Mouse (Mus musculus) gastrocnemius, postnatal 10 days (tissue): ENCODE results near the gene Il23a. TPM values are rescaled to one million over a fixed set of nuclear protein-coding genes. Genes with fewer than 3 reads are reported as not detected.
"Not testable (repeated sequence)": the region's sequence is repeated elsewhere in the genome, so short reads cannot be mapped to it uniquely, and the experiment has no call there.

Experiments
- DNase-seq: peaks from one replicate; pipeline ENCODE4 v3.0.0; 2021; ENCODE audit warnings: mixed read lengths
- total RNA-seq, 2 experiments: library from RNA; stranded (reverse); gene quantifications; 2 replicates each; pipeline ENCODE4 v1.2.3; 2021

The Il23a gene
- total RNA-seq, 2 experiments from 2014 or later: not detected

DNA sequence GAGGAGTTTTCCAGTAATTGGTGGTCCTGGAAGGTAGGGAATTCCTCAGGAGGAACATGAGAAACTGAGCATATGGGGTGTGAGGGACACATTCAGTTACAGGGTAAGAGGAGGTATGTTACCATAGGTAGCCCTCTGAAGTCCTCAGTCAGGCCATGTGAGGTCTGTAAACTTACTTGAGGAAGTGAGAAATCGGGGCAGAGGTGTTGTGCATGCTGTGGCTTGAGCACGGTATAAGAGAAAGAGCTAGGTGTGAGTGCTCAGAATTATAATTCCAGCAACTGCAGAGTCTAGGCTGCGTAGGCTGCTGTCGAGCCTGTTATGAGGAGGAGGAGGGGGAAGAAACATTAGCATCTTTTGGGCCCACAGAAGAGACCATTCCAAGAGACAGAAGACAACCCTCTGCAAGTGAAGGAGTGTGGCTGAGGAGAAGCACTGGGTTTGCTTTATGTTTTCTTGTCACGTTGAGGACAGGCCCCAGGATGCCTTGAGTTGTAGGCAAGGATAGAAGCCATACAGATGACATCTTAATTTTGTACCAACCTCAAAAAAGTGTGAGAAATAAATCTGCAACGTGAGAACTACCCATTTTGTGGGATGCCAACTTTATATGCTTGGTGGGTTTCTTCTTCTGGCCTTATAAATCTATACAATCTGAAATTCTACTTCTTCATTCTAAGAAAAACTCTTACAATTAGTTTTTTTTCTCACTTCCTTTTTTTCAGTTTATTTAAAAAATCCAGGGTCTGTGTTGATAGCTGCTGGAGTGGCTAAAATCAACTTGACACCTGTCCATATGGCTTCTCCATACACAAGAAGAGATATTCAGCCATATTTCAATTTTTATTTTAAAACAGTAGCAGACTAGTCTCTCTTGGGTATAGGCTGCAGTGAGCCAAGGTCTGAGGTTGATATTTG lies 34.9 kb downstream of the Il23a start:
- DNase-seq: no peak

DNA sequence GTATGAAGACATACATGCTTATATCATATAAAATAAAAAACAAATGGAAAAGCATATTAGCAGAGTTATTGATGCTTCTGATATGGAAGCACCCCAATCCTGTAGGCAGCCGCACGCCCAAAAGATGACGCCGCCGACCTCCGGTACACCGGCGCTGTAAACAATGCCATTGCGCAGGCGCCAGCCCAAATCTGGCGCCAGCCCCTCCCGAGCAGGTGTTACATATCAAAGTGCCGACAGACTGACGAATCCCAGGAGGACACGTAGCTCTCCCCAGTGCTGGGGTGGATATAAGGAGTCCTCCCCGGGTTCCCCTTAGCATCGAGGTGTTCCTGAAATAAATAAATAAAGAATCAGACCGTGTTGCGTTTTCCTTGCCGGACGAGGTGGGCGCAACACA lies 36.3 kb downstream of the Il23a start:
- DNase-seq: no peak

DNA sequence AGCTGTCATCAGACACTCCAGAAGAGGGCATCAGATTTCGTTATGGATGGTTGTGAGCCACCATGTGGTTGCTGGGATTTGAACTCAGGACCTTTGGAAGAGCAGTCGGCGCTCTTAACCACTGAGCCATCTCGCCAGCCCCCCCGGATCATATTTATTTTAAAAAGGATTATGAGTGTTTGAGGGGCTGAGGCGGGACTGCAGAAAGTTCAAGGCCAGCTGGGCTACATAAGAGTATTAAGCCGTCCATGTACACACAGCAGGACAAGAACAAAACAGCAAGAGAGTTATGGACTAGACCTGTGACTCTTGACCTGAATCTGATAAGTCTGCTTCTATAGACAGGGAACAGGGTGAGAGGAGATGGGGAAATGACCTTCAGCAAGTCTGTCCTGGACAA lies 38.2 kb downstream of the Il23a start:
- not testable (repeated sequence) for DNase-seq

DNA sequence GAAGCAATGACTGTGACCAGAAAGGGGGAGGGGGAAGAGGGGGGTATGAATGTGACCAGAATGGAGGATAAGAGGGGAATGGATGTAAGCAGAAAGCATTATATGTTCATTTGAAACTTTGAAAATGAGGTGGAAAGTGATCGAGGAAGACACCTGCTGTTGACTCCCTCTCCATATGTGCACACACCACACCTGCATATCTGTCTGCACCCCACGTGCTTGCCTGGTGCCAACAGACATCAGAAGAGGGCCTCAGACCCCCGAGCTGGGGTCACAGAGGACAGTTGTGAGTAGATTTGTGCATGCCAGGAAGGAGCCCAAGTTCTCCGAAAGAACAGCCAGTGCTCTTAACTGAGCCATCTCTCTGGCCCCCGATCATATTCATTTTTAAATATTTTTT lies 38.6 kb downstream of the Il23a start:
- no peak for DNase-seq

DNA sequence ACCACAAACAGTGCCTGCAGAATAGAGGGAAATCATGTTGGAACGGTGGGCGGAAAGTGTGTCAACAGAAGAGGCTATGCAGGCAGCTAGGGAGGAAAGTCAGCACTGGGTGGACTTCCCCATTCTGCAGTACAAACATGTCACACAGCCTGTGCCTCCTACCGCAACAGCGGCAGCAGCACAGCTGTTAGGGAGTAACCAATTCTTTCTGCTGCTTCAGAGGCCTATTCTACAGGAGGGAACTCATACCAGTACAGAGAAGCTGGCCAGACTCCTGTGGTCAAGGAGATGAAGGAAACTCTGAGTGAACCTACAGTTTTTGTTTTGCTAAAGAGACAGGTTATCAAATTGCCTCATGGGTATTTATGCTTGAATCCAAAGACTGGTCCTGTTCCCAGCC lies 39.6 kb downstream of the Il23a start:
- DNase-seq: no peak

DNA sequence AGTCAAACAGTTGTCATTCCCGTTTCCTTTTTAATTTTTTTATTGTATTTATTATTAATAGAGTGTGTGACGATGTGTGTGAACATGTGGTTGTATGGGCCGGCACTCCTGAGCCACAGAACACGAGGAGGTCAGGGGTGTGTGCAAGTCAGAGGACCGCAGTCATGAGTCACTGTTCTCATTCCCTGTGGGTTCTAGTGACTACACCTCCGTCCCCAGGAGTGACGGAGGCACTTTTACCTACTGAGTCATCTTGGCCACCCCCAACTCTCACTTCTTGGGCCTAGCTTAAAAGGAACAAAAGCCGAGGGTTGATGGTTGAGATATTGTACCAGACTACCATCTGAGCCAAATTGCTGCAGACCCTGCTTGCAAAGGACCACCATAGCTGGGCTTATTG lies 42.2 kb downstream of the Il23a start:
- no peak for DNase-seq

DNA sequence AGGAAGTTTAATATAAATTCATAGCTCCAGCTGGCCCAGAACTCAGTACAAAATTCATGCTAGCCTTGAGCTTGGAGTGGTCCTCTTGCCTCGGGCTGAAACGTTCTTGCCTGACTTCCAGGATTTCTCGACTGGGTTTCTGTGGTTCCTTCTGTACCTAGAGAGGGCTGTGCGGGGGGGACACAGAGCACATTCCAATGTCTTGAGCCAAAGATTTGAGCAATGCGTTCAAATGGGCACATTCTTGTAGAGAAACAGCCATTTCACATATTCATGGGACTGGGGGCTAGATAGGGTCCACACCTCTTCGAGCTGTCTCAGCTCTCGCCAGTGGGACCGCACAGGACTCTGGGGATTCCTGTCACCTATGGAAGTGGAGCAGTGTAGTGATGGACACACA lies 42.6 kb downstream of the Il23a start:
- DNase-seq: no peak

DNA sequence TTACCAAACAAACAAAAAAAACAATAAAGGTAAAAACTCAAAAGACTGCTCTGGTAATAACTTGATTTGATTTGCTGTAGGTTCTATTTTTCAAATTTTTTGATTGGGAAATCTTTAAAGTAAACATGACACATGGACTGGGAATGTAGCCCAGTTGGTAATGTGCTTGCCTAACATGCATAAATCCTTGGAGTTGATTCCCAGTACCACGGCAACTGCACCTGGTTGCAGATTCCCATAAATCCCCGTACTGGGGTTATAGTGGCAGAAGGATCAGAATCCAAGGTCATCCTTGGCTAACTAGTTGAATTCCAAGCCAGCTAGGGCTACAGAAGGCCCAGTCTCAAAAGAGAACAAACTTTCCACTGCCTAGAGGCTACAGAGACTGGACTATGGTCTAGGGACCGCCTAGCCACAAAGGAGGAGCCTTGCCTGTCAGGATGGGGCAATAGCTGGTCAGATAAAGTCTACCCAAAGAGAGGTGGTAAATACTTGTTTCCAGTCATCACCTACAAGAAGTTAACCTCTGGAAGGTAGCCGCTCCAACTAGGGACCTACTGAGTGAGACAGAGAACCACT lies 44.8 kb downstream of the Il23a start, which contains the start of gene Apon:
Gene Apon, plus strand, starts transcription at position 420 of the 579 bp plus-strand sequence.
- DNase-seq: no peak

DNA sequence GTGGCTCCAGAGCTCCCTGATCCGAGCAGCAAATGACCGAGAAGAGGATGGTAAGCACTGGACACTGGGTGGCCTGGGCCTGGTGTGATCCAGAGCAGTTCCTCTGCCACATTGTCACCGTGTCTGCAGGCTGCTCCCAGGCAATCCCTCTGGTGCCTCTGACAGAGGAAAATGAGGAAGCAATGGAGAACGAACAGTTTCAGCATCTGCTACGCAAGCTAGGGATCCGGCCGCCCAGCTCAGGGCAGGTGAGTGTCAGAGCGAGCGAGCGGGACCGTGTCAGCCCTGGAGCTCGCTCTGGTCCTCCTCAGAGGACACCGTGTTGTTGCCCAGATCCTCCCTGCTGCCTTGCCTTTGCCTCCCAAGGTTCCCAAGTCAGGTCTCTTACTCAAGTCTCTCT lies 48.0 kb downstream of the Il23a start:
- no peak for DNase-seq

DNA sequence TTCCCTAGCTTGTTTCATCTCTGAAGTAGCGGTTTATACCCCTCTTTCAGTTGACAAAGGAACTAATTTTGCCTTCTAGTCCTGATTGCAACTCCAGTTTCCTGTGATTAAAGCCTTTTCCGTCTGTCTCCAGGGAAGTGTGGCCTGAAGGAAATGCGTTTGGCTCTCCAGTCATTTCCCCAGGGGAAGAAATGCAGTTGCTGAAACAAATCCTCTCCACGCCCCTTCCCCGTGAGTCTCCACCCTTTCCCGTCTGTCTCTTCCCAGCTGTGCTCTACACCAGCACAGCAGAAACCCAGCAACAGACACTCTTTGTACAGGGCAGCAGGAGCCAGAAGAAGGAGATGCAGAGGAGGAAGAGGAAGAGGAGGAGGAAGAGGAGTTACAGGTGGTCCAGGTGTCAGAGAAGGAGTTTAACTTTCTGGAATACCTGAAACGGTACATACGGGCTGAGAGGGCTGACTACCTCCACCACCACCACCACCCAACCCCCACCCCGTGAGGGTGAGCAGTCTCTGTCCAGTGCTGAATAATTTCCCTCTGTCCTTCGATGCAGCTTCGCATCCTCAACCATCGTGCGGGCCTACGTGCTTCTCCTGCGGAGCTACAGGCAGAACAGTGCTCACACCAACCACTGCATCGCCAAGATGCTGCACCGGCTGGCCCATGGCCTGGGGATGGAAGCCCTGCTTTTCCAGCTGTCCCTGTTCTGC lies 51.4 kb downstream of the Il23a start:
- no peak for DNase-seq

Other genes with a start within 250 kb of the Il23a start
- gene Ptges3, start 239.8 kb downstream of the Il23a start, total RNA-seq: 10 to 100 TPM; 76.1 to 84.5 TPM
- 1,000 to 10,000 TPM; 3,585 to 4,036 TPM for gene Atp5b, start 215.5 kb downstream of the Il23a start, total RNA-seq
- gene Baz2a, start 207.2 kb downstream of the Il23a start, total RNA-seq: 10 to 100 TPM; 16.1 to 22.7 TPM
- 10 to 100 TPM; 64.2 to 65.3 TPM for gene Rbms2, start 118.5 kb downstream of the Il23a start, total RNA-seq
- 1 to 10 TPM; 1.1 to 1.4 TPM for gene Gls2, start 104.3 kb downstream of the Il23a start, total RNA-seq
- 10 to 100 TPM; 36.9 to 37.7 TPM for gene Spryd4, start 86.9 kb downstream of the Il23a start, total RNA-seq
- gene Mip, start 72.9 kb downstream of the Il23a start, total RNA-seq: not detected
- 1 to 10 TPM; 7.5 to 8.8 TPM for gene Timeless, start 66.7 kb downstream of the Il23a start, total RNA-seq
- under 1 TPM; 0.14 to 0.20 TPM for gene Apon, start 44.7 kb downstream of the Il23a start, total RNA-seq
- under 1 TPM in 1 of 2 experiments, not detected in 1; 0.20 TPM for gene Apof, start 30.1 kb downstream of the Il23a start, total RNA-seq
- gene Stat2, start 28.2 kb downstream of the Il23a start, total RNA-seq: 1 to 10 TPM; 5.9 to 7.6 TPM
- gene Pan2, start 4.6 kb upstream of the Il23a start, total RNA-seq: 10 to 100 TPM in 1 of 2 experiments, 1 to 10 TPM in 1; 10.0 to 13.9 TPM
- 10 to 100 TPM; 62.5 to 71.7 TPM for gene Cnpy2, start 23.7 kb upstream of the Il23a start, total RNA-seq
- gene Cs, start 39.0 kb upstream of the Il23a start, total RNA-seq: 100 to 1,000 TPM; 483 to 549 TPM
- gene Coq10a, start 70.2 kb upstream of the Il23a start, total RNA-seq: 100 to 1,000 TPM; 170 to 198 TPM
- gene Ankrd52, start 78.4 kb upstream of the Il23a start, total RNA-seq: 10 to 100 TPM; 47.3 to 50.9 TPM
- gene Slc39a5, start 102.5 kb upstream of the Il23a start, total RNA-seq: not detected
- gene Nabp2, start 112.7 kb upstream of the Il23a start, total RNA-seq: 10 to 100 TPM; 50.7 to 51.3 TPM
- gene Rnf41, start 112.9 kb upstream of the Il23a start, total RNA-seq: 10 to 100 TPM; 16.4 to 19.1 TPM
- 10 to 100 TPM; 47.0 to 62.8 TPM for gene Smarcc2, start 160.5 kb upstream of the Il23a start, total RNA-seq
- 100 to 1,000 TPM; 305 to 356 TPM for gene Myl6, start 195.4 kb upstream of the Il23a start, total RNA-seq
- gene Myl6b, start 199.9 kb upstream of the Il23a start, total RNA-seq: 100 to 1,000 TPM in 1 of 2 experiments, 10 to 100 TPM in 1; 68.8 to 101 TPM
- 10 to 100 TPM; 22.5 to 30.4 TPM for gene Esyt1, start 227.1 kb upstream of the Il23a start, total RNA-seq
- 1 to 10 TPM; 5.2 to 6.3 TPM for gene Zc3h10, start 249.0 kb upstream of the Il23a start, total RNA-seq